Mouse (Mus musculus): ENCODE results near the gene Atp10b.

Atp10b gene

DNA sequence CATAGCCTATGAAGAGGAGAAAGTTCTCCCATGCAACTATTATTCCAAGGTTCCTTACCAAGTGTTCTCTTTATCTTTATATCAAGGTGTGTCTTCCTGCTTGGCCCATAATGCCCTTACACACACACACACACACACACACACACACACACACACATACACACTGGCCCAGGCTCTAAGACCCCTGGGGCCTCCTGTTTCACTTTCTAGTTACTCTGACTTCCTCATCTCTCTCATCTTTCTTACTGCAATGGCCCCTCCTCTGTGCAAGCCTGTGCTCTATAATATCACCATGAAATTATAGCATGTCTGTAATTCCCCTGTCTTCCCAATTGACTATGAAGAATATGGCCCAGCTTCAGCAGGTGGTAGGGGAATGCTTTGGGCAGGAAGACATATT, 49.7 kb downstream of the Atp10b start:
- no peak for DNase-seq (ENCODE audit: low spot score)

- no peak for DNase-seq (ENCODE audit: low spot score)
These were observed 50.4 kb downstream of the Atp10b start for GRCm38 (mm10) chr11:43200089-43200488.

DNA sequence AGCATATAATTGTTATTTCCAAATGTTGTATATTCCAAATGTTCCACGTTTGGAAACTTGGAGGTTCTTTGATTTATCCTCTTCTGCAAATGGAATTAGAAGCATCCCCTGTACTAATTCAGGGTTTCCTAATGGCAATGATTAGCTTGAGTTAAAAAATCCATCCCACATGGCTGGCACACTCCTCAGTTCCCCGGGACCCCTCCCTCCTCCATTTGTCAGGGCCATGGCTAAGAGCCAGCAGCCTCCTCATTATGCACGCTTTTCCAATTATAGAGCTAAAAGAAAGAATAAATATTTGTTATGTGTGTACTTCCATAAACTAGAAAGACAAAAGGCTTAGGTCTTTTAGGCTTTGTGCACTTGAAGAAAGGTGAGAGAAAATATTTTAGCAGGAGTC, 53.9 kb downstream of the Atp10b start:
- DNase-seq (ENCODE audit: low spot score): no peak

- DNase-seq (ENCODE audit: low spot score): no peak
These were observed 63.5 kb downstream of the Atp10b start for GRCm38 (mm10) chr11:43213134-43213533.

- DNase-seq (ENCODE audit: low spot score): no peak
These were observed 64.1 kb downstream of the Atp10b start for GRCm38 (mm10) chr11:43213740-43214139.

DNA sequence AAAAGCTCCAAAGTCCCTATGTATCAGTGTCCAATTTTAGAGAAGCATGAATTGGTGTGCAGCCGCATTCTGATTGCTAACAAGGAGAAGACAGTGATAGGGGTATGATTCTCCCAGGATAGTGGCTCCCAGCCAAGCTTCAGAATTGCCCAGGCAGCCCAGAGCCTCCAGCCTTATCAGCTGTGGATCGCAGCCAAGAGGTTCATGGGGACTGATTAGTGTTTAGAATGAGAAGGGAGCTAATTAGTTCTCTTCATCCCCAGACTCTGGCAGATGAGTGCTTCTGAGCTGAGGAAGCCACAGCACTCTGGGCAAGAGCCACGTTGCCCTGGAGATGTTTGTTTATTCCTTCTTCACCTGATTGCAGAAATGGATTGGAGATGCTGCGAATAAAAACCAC, 67.3 kb downstream of the Atp10b start:
- DNase-seq (ENCODE audit: low spot score): peak; percentile 71

DNA sequence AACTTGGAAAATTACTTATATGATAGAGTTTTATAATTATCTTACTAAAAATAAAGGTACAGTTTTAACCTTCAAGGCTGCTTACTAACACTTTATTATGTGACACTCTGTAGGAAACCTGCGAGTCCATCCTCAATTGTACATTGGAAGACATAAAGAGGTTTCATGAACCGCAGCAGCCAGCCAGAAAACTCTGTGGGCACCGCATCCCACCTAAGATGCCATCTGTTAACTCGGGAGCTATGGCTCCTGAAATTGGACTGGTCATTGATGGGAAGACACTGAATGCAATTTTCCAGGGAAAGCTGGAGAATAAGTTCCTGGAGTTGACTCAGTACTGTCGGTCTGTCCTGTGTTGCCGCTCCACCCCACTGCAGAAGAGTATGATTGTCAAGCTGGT, 80.6 kb downstream of the Atp10b start:
- DNase-seq (ENCODE audit: low spot score): no peak

DNA sequence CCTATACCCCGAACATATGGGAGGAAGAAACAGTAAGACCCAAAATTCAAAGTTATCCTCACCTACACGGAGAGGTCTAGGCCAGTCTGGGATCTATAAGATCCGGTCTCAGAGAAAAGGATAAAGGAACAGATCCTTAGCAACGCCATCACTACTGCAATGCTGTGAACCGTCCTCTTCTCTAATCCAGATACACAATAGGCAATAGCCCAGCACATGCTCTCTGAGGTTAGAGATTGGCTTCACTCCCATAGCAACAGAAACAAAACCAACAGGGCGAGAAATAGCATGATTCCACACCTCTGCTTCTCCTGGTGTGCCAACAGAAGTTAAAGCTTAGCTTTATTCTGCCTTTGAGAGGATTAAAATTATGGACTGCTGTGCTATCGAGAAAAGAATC, 82.4 kb downstream of the Atp10b start:
- no peak for DNase-seq (ENCODE audit: low spot score)

DNA sequence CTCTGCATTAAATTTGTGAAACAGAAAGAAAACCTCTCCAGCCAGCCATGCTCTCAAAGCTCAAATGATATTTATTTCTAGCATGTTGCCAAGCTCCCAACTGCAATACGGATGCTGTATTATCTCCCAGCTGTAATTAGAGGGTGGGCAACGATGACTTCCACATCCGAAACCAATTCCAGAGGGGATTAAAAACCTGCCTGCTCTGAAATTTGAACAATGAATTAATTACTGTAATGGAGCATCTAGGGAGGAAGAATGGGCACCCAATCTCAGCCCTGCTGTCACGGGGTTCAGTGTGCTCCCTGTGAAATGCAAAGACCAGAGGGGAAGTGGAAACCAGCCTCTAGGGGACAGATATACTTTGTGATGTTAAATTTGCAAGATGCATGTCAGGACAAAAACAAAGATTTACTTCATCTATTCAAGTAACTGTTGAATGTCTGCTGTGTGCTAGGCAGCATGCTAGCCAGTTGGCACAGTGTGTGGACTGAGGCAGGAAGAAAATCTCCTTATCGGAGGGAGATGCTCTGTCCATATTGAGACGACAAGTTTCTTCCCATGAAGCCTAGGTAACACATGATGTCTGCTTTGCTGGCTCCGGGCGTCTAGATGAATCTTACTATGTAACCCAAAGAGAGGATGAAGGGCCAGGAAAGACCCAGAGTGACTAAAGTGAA, 86.8 kb downstream of the Atp10b start:
- no peak for DNase-seq (ENCODE audit: low spot score)

DNA sequence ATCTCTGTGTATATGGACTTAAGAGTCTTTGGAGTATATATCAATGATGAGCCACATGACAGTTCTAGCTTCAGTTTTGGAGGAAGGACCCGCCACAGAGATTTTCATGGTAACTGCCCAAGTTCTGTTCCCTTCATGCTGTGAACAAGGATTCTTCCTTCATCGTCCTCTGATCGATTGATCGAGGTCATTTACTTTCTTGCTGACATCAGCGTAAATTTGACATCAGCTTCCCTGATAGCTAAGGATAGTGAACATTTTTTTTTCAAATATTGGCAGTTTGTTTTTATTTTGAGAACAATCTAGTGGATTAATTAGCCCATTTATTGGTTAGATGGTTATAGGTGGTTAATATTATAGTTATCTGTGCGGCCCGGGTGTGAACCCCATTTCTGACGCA, 90.1 kb downstream of the Atp10b start:
- no peak for DNase-seq (ENCODE audit: low spot score)

DNA sequence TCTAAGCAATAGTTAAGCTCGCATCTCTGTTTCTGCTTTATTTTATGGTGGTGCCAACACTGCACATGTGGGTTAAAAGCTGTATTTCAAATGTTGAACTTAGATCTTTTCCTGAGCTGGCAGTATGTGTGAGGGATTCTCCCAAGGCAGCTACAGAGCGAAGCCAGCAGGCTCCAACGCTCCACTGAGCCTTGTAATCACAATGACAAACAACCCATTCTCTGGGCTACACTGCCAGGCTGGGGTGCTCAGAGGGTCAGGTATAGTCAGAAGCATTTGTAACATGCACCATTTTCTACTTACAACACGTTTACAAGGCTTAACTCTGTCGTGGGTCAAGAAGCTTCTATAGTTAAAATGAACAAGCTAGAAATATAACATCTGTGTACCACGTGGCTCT, 103.4 kb downstream of the Atp10b start:
- DNase-seq (ENCODE audit: low spot score): no peak

- no peak for DNase-seq (ENCODE audit: low spot score)
These were observed 105.6 kb downstream of the Atp10b start for GRCm38 (mm10) chr11:43255262-43255661.

DNA sequence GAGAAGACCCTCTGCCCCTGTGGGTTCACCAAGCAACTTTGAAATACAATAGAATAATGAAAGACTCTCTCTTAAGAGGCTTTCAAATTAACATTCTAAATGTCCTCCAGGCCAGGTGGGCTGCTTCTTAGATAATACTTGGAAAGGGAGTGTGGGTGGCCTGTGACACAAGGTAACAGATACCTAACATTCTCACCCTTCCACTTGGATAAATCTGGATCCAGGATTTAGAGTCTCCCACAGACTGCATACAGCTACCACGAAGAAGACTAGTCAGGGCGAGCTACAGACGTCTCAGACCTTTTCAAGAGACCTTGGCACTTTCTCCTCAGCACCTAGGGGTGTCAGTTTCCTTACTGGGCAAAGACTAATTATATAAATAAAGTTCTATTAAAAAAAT, 107.6 kb downstream of the Atp10b start:
- DNase-seq (ENCODE audit: low spot score): no peak

- no peak for DNase-seq (ENCODE audit: low spot score)
These were observed 108.1 kb downstream of the Atp10b start for GRCm38 (mm10) chr11:43257781-43258180.

- DNase-seq (ENCODE audit: low spot score): peak; percentile 8
These were observed 114.0 kb downstream of the Atp10b start for GRCm38 (mm10) chr11:43263548-43264218.

DNA sequence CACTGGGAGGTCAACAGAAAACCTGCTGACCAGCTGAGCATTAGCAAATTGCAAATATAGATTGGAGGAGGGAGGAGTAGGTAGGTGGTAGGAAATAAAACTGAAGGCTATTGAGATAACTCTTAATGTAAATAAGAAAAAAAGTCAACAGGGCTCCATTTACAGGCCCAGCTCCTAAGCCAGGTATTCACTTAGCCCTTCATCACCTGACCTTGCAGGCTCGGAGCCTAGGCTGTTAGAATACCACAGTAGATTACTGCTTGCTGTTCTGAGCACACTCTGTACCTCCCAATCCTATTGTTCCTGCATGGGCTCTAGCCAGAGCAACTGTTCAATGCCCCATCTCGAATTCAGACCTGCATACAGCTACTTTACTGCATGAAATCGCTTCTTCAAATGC, 117.8 kb downstream of the Atp10b start:
- DNase-seq (ENCODE audit: low spot score): no peak

DNA sequence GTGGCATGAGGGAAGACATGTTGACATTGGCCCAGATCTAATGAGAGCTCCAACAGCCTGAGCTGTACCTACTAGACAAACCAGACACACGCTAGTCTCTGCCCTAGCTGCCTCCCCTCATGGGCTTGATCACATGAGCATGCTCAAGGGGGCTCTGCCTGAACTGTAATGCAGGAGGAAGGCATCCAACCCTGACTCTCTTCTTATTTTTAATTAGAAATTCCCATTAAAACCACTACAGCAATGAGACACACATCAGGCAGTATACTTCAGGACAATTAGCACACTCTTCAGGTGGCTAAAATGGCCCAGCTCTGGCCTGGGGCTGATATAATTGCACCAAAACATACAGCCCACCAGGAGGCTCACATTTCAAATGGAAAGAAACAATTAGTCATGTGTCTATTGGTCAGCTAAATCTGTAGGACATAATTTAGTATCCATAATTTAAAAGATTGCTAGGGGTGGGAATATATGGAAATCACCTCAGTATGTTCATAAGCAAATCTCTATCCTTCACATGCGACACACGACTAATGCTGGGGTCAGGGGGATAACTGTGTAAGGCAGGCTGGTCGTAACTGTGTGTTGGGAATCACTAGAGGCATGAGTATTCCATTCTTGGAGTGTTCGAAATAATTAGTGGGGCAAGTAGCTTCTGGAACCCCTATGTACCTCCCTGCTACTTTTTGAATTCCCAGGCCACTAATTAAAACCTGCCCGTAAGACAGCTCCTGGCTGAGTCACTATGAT, 120.0 kb downstream of the Atp10b start:
- no peak for DNase-seq (ENCODE audit: low spot score)

DNA sequence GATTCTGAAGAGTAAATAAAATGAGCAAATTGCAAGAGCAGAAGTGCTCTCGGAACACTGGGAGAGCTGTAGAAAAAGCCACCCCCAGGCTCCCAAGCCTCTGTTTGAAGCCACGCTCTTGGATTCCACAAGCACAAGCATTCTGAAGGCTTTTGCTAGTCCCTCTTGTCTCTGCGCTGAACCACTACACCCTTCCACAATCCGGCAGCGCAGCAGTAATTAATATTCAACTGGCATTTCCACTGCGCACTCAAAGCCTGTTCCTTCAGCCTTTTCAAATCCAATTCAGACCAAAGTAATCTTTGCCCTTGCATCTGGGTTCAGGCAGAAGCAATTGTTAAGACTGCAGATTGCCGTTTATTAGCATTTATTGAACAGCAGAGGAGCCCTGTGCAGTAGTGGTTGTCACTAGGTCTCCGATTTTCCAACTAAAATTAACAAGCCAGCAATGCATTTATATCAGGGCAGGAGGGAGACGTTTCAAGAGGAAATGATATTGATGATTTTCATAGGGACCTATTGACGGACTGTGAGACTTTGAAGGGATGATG, 120.7 kb downstream of the Atp10b start:
- no peak for DNase-seq (ENCODE audit: low spot score)

GRCm38 (mm10) chr11:43273896-43274295, 124.2 kb downstream of the Atp10b start:
- no peak for DNase-seq (ENCODE audit: low spot score)

- no peak for DNase-seq (ENCODE audit: low spot score)
These were observed 147.9 kb downstream of the Atp10b start for GRCm38 (mm10) chr11:43297584-43297983.

GRCm38 (mm10) chr11:43311000-43311399, 161.3 kb downstream of the Atp10b start:
- DNase-seq (ENCODE audit: low spot score): no peak
